Mouse (Mus musculus): ENCODE measurements around the gene Usp43. TPM values are rescaled to one million over a fixed set of nuclear protein-coding genes. Genes with fewer than 3 reads are reported as not detected.

Usp43 gene
- total and polyA plus RNA-seq, 3 experiments: 0.05 TPM; not detected in 2

GRCm38 (mm10) chr11:67885921-67886320 is 36.0 kb downstream of the Usp43 start:
- Histone ChIP-seq H3K4me1 (ENCODE audit: insufficient read depth, low read depth, low read length) (no peaks in the 10 kb centered on the region), H3K27me3 (ENCODE audit: insufficient read depth, low read length) (no peaks in the 10 kb centered on the region), H3K4me3 (ENCODE audit: low read depth, low read length) (no peak overlapping the region), H3K9me3 (replicated peaks) (peaks cover 18% of the 10 kb centered on the region), H3K36me3 (replicated peaks) (no peaks in the 10 kb centered on the region)
- no peak for DNase-seq (ENCODE audit: low spot score)
- no peak for ATAC-seq (ENCODE audit: extremely low read depth, insufficient number of reproducible peaks, low FRiP score, poor library complexity, severe bottlenecking)
- no peak for TF ChIP-seq POLR2AphosphoS5 (IDR thresholded peaks at IDR 0.05; ENCODE audit: insufficient replicate concordance, low read depth, low read length)

DNA sequence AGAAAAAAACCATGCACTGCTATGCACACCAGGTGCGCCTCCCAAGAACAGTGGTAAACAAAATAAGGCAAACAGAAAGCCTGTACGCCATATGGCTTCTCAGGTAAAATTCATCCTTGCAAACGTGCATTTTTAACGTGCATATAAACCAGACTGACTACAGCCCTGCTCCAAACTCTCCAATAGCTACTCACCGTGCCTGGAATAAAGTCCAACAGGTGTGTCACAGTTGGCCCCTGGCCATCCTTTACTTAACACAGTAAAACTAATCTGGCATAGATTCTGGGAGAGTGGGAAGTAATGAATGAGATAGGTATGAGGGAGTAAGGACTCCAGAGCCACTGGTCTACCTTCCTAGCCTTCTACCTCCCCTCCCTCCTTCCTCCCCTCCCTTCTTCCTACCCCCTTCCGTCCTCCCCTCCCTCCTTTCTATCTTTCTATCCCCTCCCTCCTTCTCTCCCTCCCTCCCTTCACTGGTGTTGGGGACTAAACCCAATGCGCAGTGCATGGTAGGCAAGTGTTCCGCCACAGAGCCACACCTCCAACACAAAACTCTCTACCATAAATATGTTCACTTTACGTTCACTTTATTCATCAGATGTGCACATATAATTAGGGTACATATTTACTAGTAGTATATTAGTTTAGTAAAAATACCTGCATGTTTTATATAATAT is 56.3 kb downstream of the Usp43 start:
- TF ChIP-seq POLR2AphosphoS5 (IDR thresholded peaks at IDR 0.05; ENCODE audit: insufficient replicate concordance, low read depth, low read length): no peak
- no peak for TF ChIP-seq CTCF (IDR thresholded peaks at IDR 0.05; ENCODE audit: low read depth, low read length)
- TF ChIP-seq TAL1 (conservative IDR thresholded peaks at IDR 0.05; ENCODE audit: low read depth, low read length): no peak
- TF ChIP-seq GATA1 (IDR thresholded peaks at IDR 0.05; ENCODE audit: borderline replicate concordance, low read length): no peak
- TF ChIP-seq GATA2 (IDR thresholded peaks at IDR 0.05; ENCODE audit: borderline replicate concordance, low read depth, low read length): no peak

DNA sequence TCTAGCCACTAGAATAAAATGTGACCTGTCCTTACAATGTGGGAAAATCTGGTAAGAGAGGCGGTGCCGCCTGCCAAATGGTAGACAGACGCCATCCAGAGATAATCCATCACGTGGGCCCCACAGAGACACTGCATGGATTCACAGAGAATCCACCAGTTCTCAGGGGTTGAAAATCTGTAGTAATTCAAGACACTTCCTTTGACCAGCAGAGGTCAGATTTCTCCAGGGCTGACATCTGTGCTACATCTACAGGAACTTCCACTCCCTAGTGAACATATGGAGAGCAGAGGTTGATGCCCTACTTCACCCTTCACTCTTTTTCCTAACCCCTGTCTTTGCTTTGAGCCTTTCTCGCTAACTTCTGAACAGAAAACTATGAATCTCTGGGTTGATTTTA is 56.9 kb downstream of the Usp43 start:
- no peak for ATAC-seq (ENCODE audit: extremely low read depth, insufficient number of reproducible peaks, low FRiP score, poor library complexity, severe bottlenecking)
- no peaks in the 10 kb centered on the region for H3K36me3 ChIP-seq (replicated peaks)
- peaks cover 17% of the 10 kb centered on the region for H3K9me3 ChIP-seq (replicated peaks)
- no peak overlapping the region for H3K4me3 ChIP-seq (ENCODE audit: low read depth, low read length)
- no peak for TF ChIP-seq GATA1 (IDR thresholded peaks at IDR 0.05; ENCODE audit: borderline replicate concordance, low read length)
- no peak for TF ChIP-seq POLR2AphosphoS5 (IDR thresholded peaks at IDR 0.05; ENCODE audit: insufficient replicate concordance, low read depth, low read length)
- no peak for TF ChIP-seq GATA2 (IDR thresholded peaks at IDR 0.05; ENCODE audit: borderline replicate concordance, low read depth, low read length)
- no peak for TF ChIP-seq TAL1 (conservative IDR thresholded peaks at IDR 0.05; ENCODE audit: low read depth, low read length)
- no peak for TF ChIP-seq CTCF (IDR thresholded peaks at IDR 0.05; ENCODE audit: low read depth, low read length)
- DNase-seq (ENCODE audit: low spot score): no peak
- H3K27me3 ChIP-seq (ENCODE audit: insufficient read depth, low read length): no peaks in the 10 kb centered on the region
- H3K4me1 ChIP-seq (ENCODE audit: insufficient read depth, low read depth, low read length): no peaks in the 10 kb centered on the region

More for the DNA sequence above, 56.3 kb downstream of the Usp43 start:
- Histone ChIP-seq H3K4me1 (ENCODE audit: insufficient read depth, low read depth, low read length) (no peaks in the 10 kb centered on the region), H3K36me3 (replicated peaks) (no peaks in the 10 kb centered on the region), H3K27me3 (ENCODE audit: insufficient read depth, low read length) (no peaks in the 10 kb centered on the region), H3K9me3 (replicated peaks) (peaks cover 14% of the 10 kb centered on the region), H3K4me3 (ENCODE audit: low read depth, low read length) (no peak overlapping the region)
- ATAC-seq (ENCODE audit: extremely low read depth, insufficient number of reproducible peaks, low FRiP score, poor library complexity, severe bottlenecking) (no peak), DNase-seq (ENCODE audit: low spot score) (no peak)

GRCm38 (mm10) chr11:67861399-67861838 is 60.5 kb downstream of the Usp43 start:
- H3K27me3 ChIP-seq (ENCODE audit: insufficient read depth, low read length): no peaks in the 10 kb centered on the region
- ATAC-seq (ENCODE audit: extremely low read depth, insufficient number of reproducible peaks, low FRiP score, poor library complexity, severe bottlenecking) (no peak), DNase-seq (ENCODE audit: low spot score) (no peak)
- H3K36me3 ChIP-seq (replicated peaks): no peaks in the 10 kb centered on the region
- TF ChIP-seq POLR2AphosphoS5 (IDR thresholded peaks at IDR 0.05; ENCODE audit: insufficient replicate concordance, low read depth, low read length): no peak
- H3K9me3 ChIP-seq (replicated peaks): peaks cover 46% of the 10 kb centered on the region
- no peaks in the 10 kb centered on the region for H3K4me1 ChIP-seq (ENCODE audit: insufficient read depth, low read depth, low read length)
- H3K4me3 ChIP-seq (ENCODE audit: low read depth, low read length): no peak overlapping the region

GRCm38 (mm10) chr11:67860743-67861398 is 61.1 kb downstream of the Usp43 start:
- Histone ChIP-seq H3K27me3 (ENCODE audit: insufficient read depth, low read length) (no peaks in the 10 kb centered on the region), H3K9me3 (replicated peaks) (peaks cover 51% of the 10 kb centered on the region), H3K36me3 (replicated peaks) (no peaks in the 10 kb centered on the region), H3K4me3 (ENCODE audit: low read depth, low read length) (no peak overlapping the region), H3K4me1 (ENCODE audit: insufficient read depth, low read depth, low read length) (no peaks in the 10 kb centered on the region)
- ATAC-seq (ENCODE audit: extremely low read depth, insufficient number of reproducible peaks, low FRiP score, poor library complexity, severe bottlenecking): no peak
- TF ChIP-seq TAL1 (conservative IDR thresholded peaks at IDR 0.05; ENCODE audit: low read depth, low read length) (no peak), CTCF (IDR thresholded peaks at IDR 0.05; ENCODE audit: low read depth, low read length) (no peak), GATA2 (IDR thresholded peaks at IDR 0.05; ENCODE audit: borderline replicate concordance, low read depth, low read length) (no peak), POLR2AphosphoS5 (IDR thresholded peaks at IDR 0.05; ENCODE audit: insufficient replicate concordance, low read depth, low read length) (no peak), GATA1 (IDR thresholded peaks at IDR 0.05; ENCODE audit: borderline replicate concordance, low read length) (no peak)
- no peak for DNase-seq (ENCODE audit: low spot score)

DNA sequence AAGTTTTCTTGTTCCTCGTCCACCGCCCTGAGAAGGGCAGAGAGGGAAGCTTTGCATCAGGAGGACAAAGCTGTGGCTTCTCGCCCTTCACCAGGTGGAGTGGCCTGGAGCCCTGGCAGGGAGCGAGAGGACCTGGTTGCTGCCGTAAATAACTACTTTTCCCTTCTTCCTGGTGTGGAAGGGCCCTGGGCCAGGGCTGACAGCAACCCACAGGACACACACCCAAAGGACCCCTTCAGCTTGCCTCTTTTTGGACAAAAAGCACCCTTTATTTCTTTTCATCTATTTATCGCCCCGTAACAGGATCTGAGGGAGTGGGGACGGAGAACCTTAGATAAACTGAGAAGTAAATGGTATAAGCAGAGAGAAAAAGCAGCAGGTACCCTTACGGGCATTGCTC is 63.4 kb downstream of the Usp43 start:
- Histone ChIP-seq H3K9me3 (replicated peaks) (peaks cover 48% of the 10 kb centered on the region), H3K4me3 (ENCODE audit: low read depth, low read length) (no peak overlapping the region), H3K4me1 (ENCODE audit: insufficient read depth, low read depth, low read length) (no peaks in the 10 kb centered on the region), H3K27me3 (ENCODE audit: insufficient read depth, low read length) (no peaks in the 10 kb centered on the region), H3K36me3 (replicated peaks) (no peaks in the 10 kb centered on the region)
- ATAC-seq (ENCODE audit: extremely low read depth, insufficient number of reproducible peaks, low FRiP score, poor library complexity, severe bottlenecking) (no peak), DNase-seq (ENCODE audit: low spot score) (no peak)
- TF ChIP-seq GATA2 (IDR thresholded peaks at IDR 0.05; ENCODE audit: borderline replicate concordance, low read depth, low read length) (no peak), GATA1 (IDR thresholded peaks at IDR 0.05; ENCODE audit: borderline replicate concordance, low read length) (no peak)

Data from G1E (cell line).